Mouse (Mus musculus) midbrain, embryonic 13.5 days (tissue): ENCODE data around the gene Kl. TPM values are rescaled to one million over a fixed set of nuclear protein-coding genes. Genes with fewer than 3 reads are reported as not detected.

Experiments
- ATAC-seq: fragments of 200-750 bp; cut with Nextera tagmentation; 2 replicates; pipeline ENCODE4 v1.8.0; 2017; ENCODE audit warnings: mild to moderate bottlenecking, moderate TSS enrichment, moderate library complexity
- H3K27ac ChIP-seq: fragments of 300-500 bp; sonication (generic); 2 replicates; pipeline ENCODE4 v1.5.1; 2015; ENCODE audit warnings: inconsistent platforms, mild to moderate bottlenecking, moderate library complexity
- H3K27me3 ChIP-seq: fragments of 300-500 bp; sonication (generic); 2 replicates; pipeline ENCODE4 v1.6.1; 2015; ENCODE audit warnings: mild to moderate bottlenecking, inconsistent platforms
- H3K36me3 ChIP-seq: fragments of 300-500 bp; sonication (generic); 2 replicates; pipeline ENCODE4 v1.6.1; 2015; ENCODE audit warnings: mild to moderate bottlenecking, inconsistent platforms
- H3K4me1 ChIP-seq: fragments of 300-500 bp; sonication (generic); replicated peaks from 2 replicates; pipeline ENCODE4 v1.6.1; 2015; ENCODE audit warnings: inconsistent platforms
- H3K4me2 ChIP-seq: fragments of 300-500 bp; sonication (generic); replicated peaks from 2 replicates; pipeline ENCODE4 v1.6.1; 2015; ENCODE audit warnings: moderate library complexity, mild to moderate bottlenecking, inconsistent platforms
- H3K4me3 ChIP-seq: fragments of 300-500 bp; sonication (generic); replicated peaks from 2 replicates; pipeline ENCODE4 v1.5.1; 2015; ENCODE audit warnings: mild to moderate bottlenecking, inconsistent platforms
- H3K9ac ChIP-seq: fragments of 300-500 bp; sonication (generic); replicated peaks from 2 replicates; pipeline ENCODE4 v1.6.1; 2015; ENCODE audit warnings: mild to moderate bottlenecking, inconsistent platforms
- H3K9me3 ChIP-seq: fragments of 300-500 bp; sonication (generic); 2 replicates; pipeline ENCODE4 v1.6.1; 2016; ENCODE audit warnings: mild to moderate bottlenecking, inconsistent platforms
- WGBS: fragments of 180-500 bp; shearing (Covaris S2); methylation state at CpG from one replicate; pipeline ENCODE4 v1.1.7; 2015; 5-methylcytosine and 5-hydroxymethylcytosine counted together
- polyA plus RNA-seq: library from polyadenylated mRNA; unstranded; fragments of >200 nt; fragmentation: Nextera tagmentation; extraction: Ambion mirVana; gene quantifications from 2 replicates; pipeline ENCODE4 v1.2.1, GENCODE M21; 2015

Gene Kl
- polyA plus RNA-seq, 1 experiment from 2014 or later, result 0.67 TPM

DNA sequence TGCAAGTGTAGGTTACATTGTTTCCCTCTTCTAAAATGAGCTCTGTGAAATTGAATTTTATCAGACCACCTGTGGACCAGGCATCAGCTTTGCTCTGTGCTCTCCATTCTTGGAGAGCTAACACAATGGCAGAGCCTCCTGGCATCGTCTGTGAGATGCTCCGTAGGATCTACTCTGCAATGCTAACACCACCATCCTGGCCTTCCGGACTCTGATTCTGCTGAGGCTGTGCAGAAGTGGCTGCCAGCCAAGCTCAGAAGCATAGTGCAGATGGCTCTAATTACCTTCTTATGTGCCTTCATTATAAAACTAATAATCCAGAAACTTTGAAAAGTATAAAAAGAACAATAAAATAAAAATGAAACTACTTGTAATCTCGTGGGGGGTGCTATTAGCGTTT is 16.2 kb upstream of the Kl start:
- H3K27me3 ChIP-seq, result no peaks in the 10 kb centered on the region
- no peak overlapping the region for H3K4me3 ChIP-seq
- H3K9me3 ChIP-seq, result no peaks in the 10 kb centered on the region
- 53% methylated on average over 5 of the region's 5 CpGs for WGBS
- H3K4me2 ChIP-seq, result no peak overlapping the region
- H3K36me3 ChIP-seq, result no peaks in the 10 kb centered on the region
- no peak overlapping the region for H3K9ac ChIP-seq
- H3K4me1 ChIP-seq, result no peaks in the 10 kb centered on the region
- ATAC-seq, result no peak
- no peak overlapping the region for H3K27ac ChIP-seq

DNA sequence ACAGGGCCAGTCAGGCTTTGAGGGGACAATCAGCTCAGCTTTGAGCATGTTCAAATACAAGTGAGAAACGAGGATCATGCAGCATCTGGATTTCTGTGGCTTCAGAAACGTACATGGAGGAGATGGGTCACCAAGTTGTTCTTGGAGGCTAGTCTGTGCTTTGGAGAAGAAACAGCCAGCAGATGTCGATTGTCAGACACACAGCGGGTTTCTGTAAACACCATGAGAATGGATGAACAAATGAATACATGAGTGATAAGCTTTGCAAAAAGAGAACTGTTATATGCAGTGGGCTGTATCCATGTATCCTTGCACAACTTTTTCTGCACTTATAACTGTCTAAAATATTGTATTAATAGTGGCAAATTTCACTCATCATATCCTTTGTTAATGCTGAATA is 15.6 kb upstream of the Kl start:
- H3K27ac ChIP-seq, result no peak overlapping the region
- H3K4me3 ChIP-seq, result no peak overlapping the region
- ATAC-seq, result no peak
- H3K4me1 ChIP-seq, result no peaks in the 10 kb centered on the region
- no peaks in the 10 kb centered on the region for H3K27me3 ChIP-seq
- WGBS, result 73% methylated on average over 4 of the region's 4 CpGs
- no peaks in the 10 kb centered on the region for H3K36me3 ChIP-seq
- H3K4me2 ChIP-seq, result no peak overlapping the region
- no peaks in the 10 kb centered on the region for H3K9me3 ChIP-seq
- H3K9ac ChIP-seq, result no peak overlapping the region

DNA sequence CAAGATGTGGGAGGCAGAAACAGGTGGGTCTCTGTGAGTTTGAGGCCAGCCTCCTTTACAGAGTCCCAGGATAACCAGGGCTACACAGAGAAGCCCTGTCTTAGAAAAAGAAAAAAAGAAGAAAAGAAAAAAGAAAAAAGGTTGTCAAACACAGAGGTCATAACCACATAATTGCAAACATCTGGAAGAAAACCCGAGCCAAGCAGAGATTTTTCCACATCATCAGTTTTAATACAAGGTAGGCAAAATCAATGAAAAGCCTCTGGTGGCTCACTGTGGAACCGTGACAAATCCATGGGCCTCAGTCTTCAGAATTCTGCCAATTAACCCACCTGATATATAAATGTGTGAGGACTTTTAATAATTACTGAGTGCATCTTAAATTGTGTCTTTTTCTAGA is 14.9 kb upstream of the Kl start:
- H3K4me3 ChIP-seq, result no peak overlapping the region
- 61% methylated on average over 2 of the region's 2 CpGs for WGBS
- H3K27me3 ChIP-seq, result no peaks in the 10 kb centered on the region
- H3K4me1 ChIP-seq, result no peaks in the 10 kb centered on the region
- no peak for ATAC-seq
- H3K36me3 ChIP-seq, result no peaks in the 10 kb centered on the region
- H3K9ac ChIP-seq, result no peak overlapping the region
- no peak overlapping the region for H3K27ac ChIP-seq
- H3K9me3 ChIP-seq, result no peaks in the 10 kb centered on the region
- H3K4me2 ChIP-seq, result no peak overlapping the region

DNA sequence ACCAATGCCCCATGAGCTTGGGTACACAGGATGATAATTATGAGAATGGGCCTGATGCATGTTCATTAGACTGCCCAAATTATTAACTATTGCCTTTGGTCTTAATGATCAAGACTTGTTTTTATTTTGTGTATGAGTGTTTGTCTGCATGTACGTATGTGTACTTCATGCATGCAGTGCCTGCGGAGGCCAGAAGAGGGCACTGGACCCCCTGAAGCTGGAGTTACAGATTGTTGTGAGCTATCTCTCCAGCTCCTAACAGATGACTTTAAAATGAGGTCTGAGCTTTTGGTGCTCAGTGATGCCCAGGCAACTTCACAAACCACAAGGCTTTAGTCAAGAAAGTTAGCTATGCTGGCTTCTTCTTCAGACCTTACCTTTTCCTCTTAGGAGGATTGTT is 6.8 kb upstream of the Kl start:
- Histone ChIP-seq H3K4me3 (no peak overlapping the region), H3K9me3 (no peaks in the 10 kb centered on the region), H3K27me3 (no peaks in the 10 kb centered on the region), H3K36me3 (no peaks in the 10 kb centered on the region), H3K27ac (no peak overlapping the region), H3K4me1 (no peaks in the 10 kb centered on the region), H3K9ac (no peak overlapping the region), H3K4me2 (no peak overlapping the region)
- 96% methylated on average over 2 of the region's 2 CpGs for WGBS
- no peak for ATAC-seq

DNA sequence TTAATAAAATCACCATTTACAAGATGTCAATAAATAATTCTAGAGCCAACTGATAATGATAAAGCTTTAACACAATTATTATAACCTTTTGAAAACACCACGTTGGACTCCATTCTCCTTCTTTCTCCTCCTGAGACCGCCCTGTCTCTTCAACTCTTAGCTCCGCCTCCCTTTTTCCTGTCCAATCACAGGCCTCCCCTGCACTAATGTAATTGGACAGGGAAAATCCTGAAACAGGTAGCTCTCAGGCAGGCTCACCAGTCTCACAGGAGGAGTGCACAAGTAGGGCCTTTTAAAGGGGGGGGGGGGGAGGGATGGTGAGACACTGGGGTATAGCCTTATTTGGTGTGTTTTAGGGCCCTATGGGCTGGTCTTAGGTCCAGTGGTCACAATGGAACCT is 3.3 kb upstream of the Kl start:
- H3K4me2 ChIP-seq, result no peak overlapping the region
- no peak overlapping the region for H3K27ac ChIP-seq
- H3K9me3 ChIP-seq, result no peaks in the 10 kb centered on the region
- H3K4me3 ChIP-seq, result no peak overlapping the region
- H3K36me3 ChIP-seq, result no peaks in the 10 kb centered on the region
- peaks cover 14% of the 10 kb centered on the region for H3K4me1 ChIP-seq
- WGBS, result 87% methylated on average over 3 of the region's 3 CpGs
- H3K9ac ChIP-seq, result no peak overlapping the region
- ATAC-seq, result no peak
- peaks cover 31% of the 10 kb centered on the region for H3K27me3 ChIP-seq

DNA sequence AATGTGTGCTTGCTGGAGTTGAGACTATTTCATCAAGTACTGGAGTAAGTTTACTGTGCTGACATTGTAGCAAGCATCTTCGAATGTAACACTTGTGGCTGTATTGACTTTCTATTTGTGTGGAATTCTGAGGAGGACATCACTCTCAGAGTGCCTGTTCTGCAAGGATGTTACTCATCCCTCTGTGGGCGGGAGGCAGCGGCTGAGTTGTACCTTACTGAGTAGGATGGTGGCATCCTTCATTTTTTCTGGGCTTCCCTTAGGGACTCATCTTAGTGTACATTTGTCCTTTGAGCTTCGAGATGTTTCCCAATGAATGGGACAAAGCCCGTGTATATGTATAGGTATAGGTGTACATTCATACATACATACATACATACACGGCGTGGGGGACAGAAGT is 1.1 kb upstream of the Kl start:
- Histone ChIP-seq H3K27ac (no peak overlapping the region), H3K9ac (no peak overlapping the region), H3K27me3 (peaks cover 37% of the 10 kb centered on the region), H3K36me3 (no peaks in the 10 kb centered on the region), H3K4me2 (no peak overlapping the region), H3K4me1 (peaks cover 14% of the 10 kb centered on the region), H3K9me3 (no peaks in the 10 kb centered on the region), H3K4me3 (no peak overlapping the region)
- no peak for ATAC-seq
- WGBS, result 89% methylated on average over 7 of the region's 7 CpGs

DNA sequence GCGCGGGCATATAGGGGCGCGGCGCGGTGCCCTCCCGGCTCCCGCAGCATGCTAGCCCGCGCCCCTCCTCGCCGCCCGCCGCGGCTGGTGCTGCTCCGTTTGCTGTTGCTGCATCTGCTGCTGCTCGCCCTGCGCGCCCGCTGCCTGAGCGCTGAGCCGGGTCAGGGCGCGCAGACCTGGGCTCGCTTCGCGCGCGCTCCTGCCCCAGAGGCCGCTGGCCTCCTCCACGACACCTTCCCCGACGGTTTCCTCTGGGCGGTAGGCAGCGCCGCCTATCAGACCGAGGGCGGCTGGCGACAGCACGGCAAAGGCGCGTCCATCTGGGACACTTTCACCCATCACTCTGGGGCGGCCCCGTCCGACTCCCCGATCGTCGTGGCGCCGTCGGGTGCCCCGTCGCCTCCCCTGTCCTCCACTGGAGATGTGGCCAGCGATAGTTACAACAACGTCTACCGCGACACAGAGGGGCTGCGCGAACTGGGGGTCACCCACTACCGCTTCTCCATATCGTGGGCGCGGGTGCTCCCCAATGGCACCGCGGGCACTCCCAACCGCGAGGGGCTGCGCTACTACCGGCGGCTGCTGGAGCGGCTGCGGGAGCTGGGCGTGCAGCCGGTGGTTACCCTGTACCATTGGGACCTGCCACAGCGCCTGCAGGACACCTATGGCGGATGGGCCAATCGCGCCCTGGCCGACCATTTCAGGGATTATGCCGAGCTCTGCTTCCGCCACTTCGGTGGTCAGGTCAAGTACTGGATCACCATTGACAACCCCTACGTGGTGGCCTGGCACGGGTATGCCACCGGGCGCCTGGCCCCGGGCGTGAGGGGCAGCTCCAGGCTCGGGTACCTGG is 488 bp downstream of the Kl start:
- Histone ChIP-seq H3K36me3 (no peaks in the 10 kb centered on the region), H3K4me2 (peak overlapping the region; percentile 74), H3K27ac (no peak overlapping the region; the same call in 1 of the 2 replicates), H3K4me3 (peak overlapping the region; percentile 52), H3K27me3 (peaks cover 37% of the 10 kb centered on the region), H3K9me3 (no peaks in the 10 kb centered on the region), H3K9ac (peak overlapping the region; percentile 63), H3K4me1 (peaks cover 14% of the 10 kb centered on the region)
- peak; percentile 86 for ATAC-seq
- 2% methylated on average over 89 of the region's 89 CpGs for WGBS

DNA sequence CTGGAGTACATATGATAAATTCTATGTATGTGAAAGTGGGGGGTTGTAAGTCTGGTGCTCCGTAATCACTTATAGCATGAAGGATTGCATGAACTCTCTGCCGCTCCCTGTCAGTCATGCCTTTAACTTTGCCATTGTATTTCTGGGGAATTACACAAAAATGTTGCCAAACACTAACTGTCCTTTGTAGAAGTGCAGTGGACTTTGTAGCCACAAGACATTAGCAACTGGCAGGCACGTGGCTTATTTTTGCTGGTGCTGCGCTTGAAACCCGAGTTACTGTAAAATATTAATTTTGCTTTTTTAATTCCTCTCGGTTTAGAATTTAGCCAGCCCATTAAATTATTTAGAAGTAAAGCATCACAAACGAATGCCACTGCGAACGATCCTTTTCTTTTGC is 2.4 kb downstream of the Kl start:
- 82% methylated on average over 9 of the region's 9 CpGs for WGBS
- H3K4me1 ChIP-seq, result peaks cover 14% of the 10 kb centered on the region
- no peak overlapping the region for H3K27ac ChIP-seq
- peaks cover 37% of the 10 kb centered on the region for H3K27me3 ChIP-seq
- H3K9me3 ChIP-seq, result no peaks in the 10 kb centered on the region
- no peak overlapping the region for H3K4me2 ChIP-seq
- no peak for ATAC-seq
- no peak overlapping the region for H3K9ac ChIP-seq
- H3K4me3 ChIP-seq, result no peak overlapping the region
- no peaks in the 10 kb centered on the region for H3K36me3 ChIP-seq

DNA sequence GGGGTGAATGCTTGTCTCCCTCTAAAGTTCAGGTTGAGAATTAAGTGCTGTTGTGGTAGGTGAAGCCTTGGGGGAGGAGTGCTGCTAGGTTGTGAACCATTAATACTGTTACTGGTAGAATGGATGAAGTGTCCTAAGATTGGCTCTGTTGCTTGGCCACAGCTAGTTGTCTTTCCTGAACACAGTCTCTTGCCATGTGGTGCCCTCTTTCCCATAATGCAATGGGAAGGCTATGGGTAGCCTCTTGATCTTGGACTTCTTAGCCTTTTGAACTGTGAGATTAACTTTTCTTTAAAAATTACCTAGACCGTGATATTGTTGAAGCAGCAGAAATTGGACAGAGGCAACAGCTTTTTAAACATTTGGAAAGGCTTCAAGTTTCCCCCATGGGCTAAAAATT is 7.5 kb downstream of the Kl start:
- H3K4me3 ChIP-seq, result no peak overlapping the region
- H3K4me2 ChIP-seq, result no peak overlapping the region
- H3K27ac ChIP-seq, result no peak overlapping the region
- no peaks in the 10 kb centered on the region for H3K9me3 ChIP-seq
- ATAC-seq, result no peak
- H3K27me3 ChIP-seq, result peaks cover 4% of the 10 kb centered on the region; the same call in 1 of the 2 replicates
- no peak overlapping the region for H3K9ac ChIP-seq
- 88% methylated on average over 1 of the region's 1 CpGs for WGBS
- no peaks in the 10 kb centered on the region for H3K36me3 ChIP-seq
- no peaks in the 10 kb centered on the region for H3K4me1 ChIP-seq

DNA sequence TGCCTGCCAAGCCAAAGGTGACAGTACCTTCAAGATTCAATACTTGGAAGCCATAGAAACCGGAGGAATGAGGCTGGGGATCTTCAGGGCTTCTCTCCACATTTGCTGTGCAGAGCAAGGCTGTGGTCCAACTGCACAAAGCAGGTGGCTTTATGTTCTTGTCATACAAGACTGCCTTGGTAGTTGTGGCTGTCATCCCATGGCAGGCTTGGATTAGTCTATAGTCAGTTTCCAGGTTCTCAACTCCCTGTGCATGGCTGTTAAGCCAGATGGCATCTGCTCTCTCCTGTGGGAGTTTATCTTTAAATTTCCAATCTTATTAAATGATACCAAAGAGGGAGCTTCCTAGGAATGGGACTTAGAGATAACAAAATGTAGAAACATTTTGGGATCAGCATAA is 9.2 kb downstream of the Kl start:
- Histone ChIP-seq H3K4me2 (no peak overlapping the region), H3K4me1 (no peaks in the 10 kb centered on the region), H3K27ac (no peak overlapping the region), H3K36me3 (no peaks in the 10 kb centered on the region), H3K9me3 (no peaks in the 10 kb centered on the region), H3K9ac (no peak overlapping the region), H3K27me3 (no peaks in the 10 kb centered on the region), H3K4me3 (no peak overlapping the region)
- ATAC-seq, result no peak
- WGBS, result 63% methylated on average over 1 of the region's 1 CpGs

DNA sequence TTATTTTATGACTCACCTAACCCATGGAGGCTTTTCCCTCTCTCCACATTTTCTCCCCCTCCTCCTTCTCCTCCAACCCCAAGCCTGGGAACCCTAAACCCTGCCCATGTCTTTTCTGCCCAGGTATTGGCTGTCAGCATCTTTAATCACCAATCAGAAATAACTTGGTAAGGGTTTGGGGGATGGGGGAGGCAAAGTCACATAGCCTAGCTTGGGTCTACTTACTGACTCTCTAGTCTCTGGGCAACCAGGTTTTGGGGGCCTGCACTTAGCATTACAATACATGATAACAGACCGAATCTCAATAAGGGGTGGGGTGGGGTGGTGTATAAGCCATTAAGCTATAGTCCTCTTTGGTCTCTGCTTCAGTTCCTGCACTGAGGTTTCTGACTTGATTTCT is 10.3 kb downstream of the Kl start:
- Histone ChIP-seq H3K27me3 (no peaks in the 10 kb centered on the region), H3K36me3 (no peaks in the 10 kb centered on the region), H3K9ac (no peak overlapping the region), H3K4me1 (no peaks in the 10 kb centered on the region), H3K9me3 (no peaks in the 10 kb centered on the region), H3K27ac (no peak overlapping the region), H3K4me2 (no peak overlapping the region), H3K4me3 (no peak overlapping the region)
- whole genome bisulfite sequencing, result 62% methylated on average over 1 of the region's 1 CpGs
- ATAC-seq, result no peak

DNA sequence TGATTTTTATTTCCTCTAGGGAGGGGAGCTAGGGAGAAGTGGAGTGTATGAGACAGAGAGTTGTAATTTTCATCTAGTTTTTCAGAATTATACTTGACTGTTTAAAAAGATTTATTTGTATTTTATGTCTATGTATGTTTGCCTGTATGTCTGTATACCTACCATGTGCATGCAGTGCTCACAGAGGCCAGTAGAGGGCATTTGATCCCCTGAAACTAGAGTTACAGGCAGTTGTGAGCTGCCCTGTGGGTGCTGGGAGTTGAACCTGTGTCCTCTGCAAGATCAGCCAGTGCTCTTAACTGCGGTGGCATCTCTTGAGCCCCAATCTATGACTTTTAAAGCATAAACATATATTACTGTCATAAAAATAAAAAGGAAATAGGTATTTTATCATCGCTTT is 15.5 kb downstream of the Kl start:
- Histone ChIP-seq H3K4me3 (no peak overlapping the region), H3K36me3 (no peaks in the 10 kb centered on the region), H3K27me3 (no peaks in the 10 kb centered on the region), H3K4me1 (0 out of 2 replicates have a peak, but pooled peaks cover 4% of the 10 kb centered on the region), H3K4me2 (no peak overlapping the region), H3K9ac (no peak overlapping the region), H3K9me3 (no peaks in the 10 kb centered on the region), H3K27ac (no peak overlapping the region)
- no peak for ATAC-seq
- WGBS, result 100% methylated on average over 2 of the region's 2 CpGs

DNA sequence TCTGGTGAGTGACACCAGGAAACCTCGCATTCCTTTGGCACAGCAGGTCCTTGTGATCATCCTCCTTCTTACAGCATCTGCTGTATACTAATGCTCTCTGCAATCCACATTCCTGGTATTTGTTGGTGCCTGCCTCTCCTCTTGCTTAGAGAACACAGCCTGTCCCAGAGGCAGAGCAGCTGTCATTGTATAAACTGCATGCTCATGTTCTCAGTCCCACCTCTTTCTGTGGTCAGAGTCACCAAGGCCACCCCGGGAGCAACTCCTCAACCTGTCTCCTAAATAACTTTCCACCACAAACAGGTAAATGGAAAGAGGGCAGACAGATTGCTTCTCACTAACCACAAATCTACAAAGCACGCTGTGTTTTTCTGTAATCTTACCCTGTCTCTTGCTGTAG is 18.1 kb downstream of the Kl start:
- H3K27ac ChIP-seq, result no peak overlapping the region
- no peak overlapping the region for H3K4me2 ChIP-seq
- no peak for ATAC-seq
- no peaks in the 10 kb centered on the region for H3K9me3 ChIP-seq
- 0 out of 2 replicates have a peak, but pooled peaks cover 4% of the 10 kb centered on the region for H3K4me1 ChIP-seq
- no peak overlapping the region for H3K9ac ChIP-seq
- no peaks in the 10 kb centered on the region for H3K36me3 ChIP-seq
- no peaks in the 10 kb centered on the region for H3K27me3 ChIP-seq
- WGBS, result 64% methylated on average over 3 of the region's 3 CpGs
- no peak overlapping the region for H3K4me3 ChIP-seq
